Mouse (Mus musculus): ENCODE results near the gene Bricd5. TPM values are rescaled to one million over a fixed set of nuclear protein-coding genes. Genes with fewer than 3 reads are reported as not detected.

Gene Bricd5
- polyA plus RNA-seq, 2 experiments: 0.29 TPM; not detected in 1

DNA sequence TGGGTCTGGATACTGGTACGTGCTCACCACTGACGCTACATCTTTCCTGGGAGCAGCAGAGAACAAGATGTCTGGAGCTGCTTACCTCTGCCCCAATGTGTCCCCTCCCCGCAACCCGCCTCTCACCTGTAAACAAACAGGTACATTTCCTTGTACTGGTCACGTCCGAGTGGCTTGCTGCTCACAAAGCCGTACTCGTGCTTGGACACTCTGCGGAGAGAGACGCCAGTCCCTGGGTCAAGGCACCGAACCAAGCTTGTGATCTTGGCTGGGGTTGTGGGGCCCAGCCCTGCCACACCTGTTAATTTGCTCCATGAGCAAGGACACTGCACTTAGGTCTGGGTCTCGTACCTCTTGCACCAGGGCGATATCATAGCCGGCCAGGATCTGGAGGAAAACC is 31.6 kb upstream of the Bricd5 start:
- no peaks in the 10 kb centered on the region for H3K9me3 ChIP-seq (ENCODE audit: control insufficient read depth, low read length)
- H3K27me3 ChIP-seq (ENCODE audit: control insufficient read depth, insufficient read depth, low read length): no peaks in the 10 kb centered on the region
- H3K36me3 ChIP-seq (replicated peaks; ENCODE audit: control insufficient read depth, insufficient read depth, low read depth): peaks cover 42% of the 10 kb centered on the region
- H3K4me2 ChIP-seq (ENCODE audit: low read depth): no peak overlapping the region
- no peak for DNase-seq (ENCODE audit: low read depth in 3 of 3, low spot score in 3 of 3)
- H3K27ac ChIP-seq: no peak overlapping the region
- TF ChIP-seq EP300 (IDR thresholded peaks at IDR 0.05; ENCODE audit: low read depth) (no peak), CTCF (IDR thresholded peaks at IDR 0.05; ENCODE audit: low read depth) (no peak)
- no peaks in the 10 kb centered on the region for H3K4me1 ChIP-seq (replicated peaks; ENCODE audit: control insufficient read depth in 2 of 2, insufficient read depth in 2 of 2, low read length in 1 of 2)
- no peak overlapping the region for H3K9ac ChIP-seq (replicated peaks)
- WGBS (ENCODE audit: insufficient replicate concordance): 87% methylated on average over 14 of the region's 14 CpGs
- H3K4me3 ChIP-seq (ENCODE audit: insufficient read depth in 1 of 2, low read depth in 2 of 2, low read length in 2 of 2): no peak overlapping the region
- ATAC-seq (ENCODE audit: insufficient read depth): no peak

GRCm38 (mm10) chr17:24442632-24443155 is 31.0 kb upstream of the Bricd5 start, which contains the start of gene Dnase1l2:
Gene Dnase1l2 (minus strand): TSS chr17:24443105.
- Histone ChIP-seq H3K4me3 (ENCODE audit: insufficient read depth in 1 of 2, low read depth in 2 of 2, low read length in 2 of 2) (no peak within 1 kb of the TSS), H3K9me3 (ENCODE audit: control insufficient read depth, low read length) (no peaks in the 10 kb centered on the region), H3K4me1 (replicated peaks; ENCODE audit: control insufficient read depth in 2 of 2, insufficient read depth in 2 of 2, low read length in 1 of 2) (no peaks in the 10 kb centered on the region), H3K36me3 (replicated peaks; ENCODE audit: control insufficient read depth, insufficient read depth, low read depth) (peaks cover 45% of the 10 kb centered on the region), H3K27me3 (ENCODE audit: control insufficient read depth, insufficient read depth, low read length) (no peaks in the 10 kb centered on the region), H3K27ac (no peak within 1 kb of the TSS), H3K4me2 (ENCODE audit: low read depth) (no peak within 1 kb of the TSS), H3K9ac (replicated peaks) (no peak within 1 kb of the TSS)
- DNase-seq (ENCODE audit: low read depth in 3 of 3, low spot score in 3 of 3): no peak
- 70% methylated on average over 7 of the region's 7 CpGs for WGBS (ENCODE audit: insufficient replicate concordance)
- no peak for ATAC-seq (ENCODE audit: insufficient read depth)
- TF ChIP-seq EP300 (IDR thresholded peaks at IDR 0.05; ENCODE audit: low read depth) (no peak), CTCF (IDR thresholded peaks at IDR 0.05; ENCODE audit: low read depth) (no peak)

DNA sequence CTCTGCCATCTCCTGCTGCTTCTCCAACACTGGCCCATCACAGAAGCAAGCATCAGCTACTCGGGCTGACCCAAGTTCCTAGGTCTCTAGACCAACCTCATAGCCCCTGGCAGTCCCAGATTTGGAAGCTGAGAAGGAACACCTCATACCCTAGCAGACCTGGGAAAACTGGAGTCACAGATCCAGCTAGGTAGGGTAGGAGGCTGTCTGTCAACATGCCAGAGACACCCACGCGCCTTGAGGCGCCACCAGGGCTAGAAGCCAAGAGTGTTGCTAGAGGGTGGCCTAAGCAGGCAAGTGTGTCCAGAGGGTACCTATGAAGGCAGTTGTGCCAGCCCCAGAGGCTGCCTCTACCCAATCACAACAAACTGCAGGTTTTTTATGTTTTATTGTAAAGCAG is 30.3 kb upstream of the Bricd5 start:
- H3K4me3 ChIP-seq (ENCODE audit: insufficient read depth in 1 of 2, low read depth in 2 of 2, low read length in 2 of 2): no peak overlapping the region
- ATAC-seq (ENCODE audit: insufficient read depth) (no peak), DNase-seq (ENCODE audit: low read depth in 3 of 3, low spot score in 3 of 3) (no peak)
- H3K27me3 ChIP-seq (ENCODE audit: control insufficient read depth, insufficient read depth, low read length): no peaks in the 10 kb centered on the region
- H3K9ac ChIP-seq (replicated peaks): no peak overlapping the region
- no peaks in the 10 kb centered on the region for H3K9me3 ChIP-seq (ENCODE audit: control insufficient read depth, low read length)
- no peaks in the 10 kb centered on the region for H3K4me1 ChIP-seq (replicated peaks; ENCODE audit: control insufficient read depth in 2 of 2, insufficient read depth in 2 of 2, low read length in 1 of 2)
- TF ChIP-seq CTCF (IDR thresholded peaks at IDR 0.05; ENCODE audit: low read depth) (no peak), EP300 (IDR thresholded peaks at IDR 0.05; ENCODE audit: low read depth) (no peak)
- 79% methylated on average over 4 of the region's 4 CpGs for WGBS (ENCODE audit: insufficient replicate concordance)
- peaks cover 41% of the 10 kb centered on the region for H3K36me3 ChIP-seq (replicated peaks; ENCODE audit: control insufficient read depth, insufficient read depth, low read depth)
- H3K4me2 ChIP-seq (ENCODE audit: low read depth): no peak overlapping the region
- no peak overlapping the region for H3K27ac ChIP-seq

GRCm38 (mm10) chr17:24446590-24446989 is 27.1 kb upstream of the Bricd5 start:
- Histone ChIP-seq H3K9ac (replicated peaks) (no peak overlapping the region), H3K4me3 (ENCODE audit: insufficient read depth in 1 of 2, low read depth in 2 of 2, low read length in 2 of 2) (no peak overlapping the region), H3K27ac (no peak overlapping the region), H3K4me2 (ENCODE audit: low read depth) (no peak overlapping the region), H3K27me3 (ENCODE audit: control insufficient read depth, insufficient read depth, low read length) (no peaks in the 10 kb centered on the region), H3K9me3 (ENCODE audit: control insufficient read depth, low read length) (no peaks in the 10 kb centered on the region), H3K4me1 (replicated peaks; ENCODE audit: control insufficient read depth in 2 of 2, insufficient read depth in 2 of 2, low read length in 1 of 2) (no peaks in the 10 kb centered on the region), H3K36me3 (replicated peaks; ENCODE audit: control insufficient read depth, insufficient read depth, low read depth) (peaks cover 47% of the 10 kb centered on the region)
- no peak for ATAC-seq (ENCODE audit: insufficient read depth)
- no peak for TF ChIP-seq CTCF (IDR thresholded peaks at IDR 0.05; ENCODE audit: low read depth)
- TF ChIP-seq EP300 (IDR thresholded peaks at IDR 0.05; ENCODE audit: low read depth): no peak
- DNase-seq (ENCODE audit: low read depth in 3 of 3, low spot score in 3 of 3): no peak
- WGBS (ENCODE audit: insufficient replicate concordance): 83% methylated on average over 8 of the region's 8 CpGs

DNA sequence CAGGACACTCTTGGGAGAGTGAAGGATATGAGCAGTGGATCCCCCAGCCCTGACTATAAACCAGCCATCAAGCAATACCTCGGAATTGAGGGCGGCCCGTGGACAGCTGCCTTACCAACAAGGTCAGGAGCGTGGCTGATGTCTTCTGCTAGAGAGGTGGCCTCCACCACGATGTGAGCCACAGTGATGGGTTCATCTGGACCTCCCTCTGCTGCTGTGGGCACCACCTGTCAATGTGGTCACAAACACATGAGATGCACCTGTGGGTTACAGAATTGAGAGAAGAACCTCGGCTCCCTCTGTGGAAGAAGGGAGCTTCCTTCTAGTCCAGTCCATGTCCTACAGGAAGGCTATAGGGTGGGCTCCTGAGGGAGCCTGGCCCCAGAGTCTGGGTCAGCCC is 24.2 kb upstream of the Bricd5 start:
- Histone ChIP-seq H3K9ac (replicated peaks) (no peak overlapping the region), H3K4me1 (replicated peaks; ENCODE audit: control insufficient read depth in 2 of 2, insufficient read depth in 2 of 2, low read length in 1 of 2) (peaks cover 13 to 15% of the 10 kb centered on the region in 2 experiments), H3K27ac (no peak overlapping the region), H3K27me3 (ENCODE audit: control insufficient read depth, insufficient read depth, low read length) (no peaks in the 10 kb centered on the region), H3K4me2 (ENCODE audit: low read depth) (no peak overlapping the region), H3K36me3 (replicated peaks; ENCODE audit: control insufficient read depth, insufficient read depth, low read depth) (peaks cover 40% of the 10 kb centered on the region), H3K9me3 (ENCODE audit: control insufficient read depth, low read length) (no peaks in the 10 kb centered on the region), H3K4me3 (ENCODE audit: insufficient read depth in 1 of 2, low read depth in 2 of 2, low read length in 2 of 2) (no peak overlapping the region)
- TF ChIP-seq CTCF (IDR thresholded peaks at IDR 0.05; ENCODE audit: low read depth) (no peak), EP300 (IDR thresholded peaks at IDR 0.05; ENCODE audit: low read depth) (no peak)
- 85% methylated on average over 6 of the region's 6 CpGs for WGBS (ENCODE audit: insufficient replicate concordance)
- DNase-seq (ENCODE audit: low read depth in 3 of 3, low spot score in 3 of 3): no peak
- ATAC-seq (ENCODE audit: insufficient read depth): no peak
